Mouse (Mus musculus) embryonic facial prominence, embryonic 12.5 days (tissue): ENCODE data around the gene Perm1. TPM values are rescaled to one million over a fixed set of nuclear protein-coding genes. Genes with fewer than 3 reads are reported as not detected.

Experiments
- ATAC-seq: fragments of 200-750 bp; cut with Nextera tagmentation; 2 replicates; pipeline ENCODE4 v1.8.0; 2017; ENCODE audit not compliant: insufficient number of reproducible peaks, insufficient read depth, low FRiP score, low TSS enrichment
- H3K27ac ChIP-seq: fragments of 300-500 bp; sonication (generic); 2 replicates; pipeline ENCODE4 v1.5.1; 2016; ENCODE audit warnings: mild to moderate bottlenecking
- H3K27me3 ChIP-seq: fragments of 300-500 bp; sonication (generic); 2 replicates; pipeline ENCODE4 v1.6.1; 2016; ENCODE audit warnings: mild to moderate bottlenecking, moderate library complexity
- H3K36me3 ChIP-seq: fragments of 300-500 bp; sonication (generic); 2 replicates; pipeline ENCODE4 v1.6.1; 2016; ENCODE audit warnings: mild to moderate bottlenecking
- H3K4me1 ChIP-seq: fragments of 300-500 bp; sonication (generic); 2 replicates; pipeline ENCODE4 v1.6.1; 2016
- H3K4me2 ChIP-seq: fragments of 300-500 bp; sonication (generic); replicated peaks from 2 replicates; pipeline ENCODE4 v1.6.1; 2016; ENCODE audit warnings: mild to moderate bottlenecking, moderate library complexity
- H3K4me3 ChIP-seq: fragments of 300-500 bp; sonication (generic); 2 replicates; pipeline ENCODE4 v1.5.1; 2016; ENCODE audit warnings: mild to moderate bottlenecking
- H3K9ac ChIP-seq: fragments of 300-500 bp; sonication (generic); 2 replicates; pipeline ENCODE4 v1.6.1; 2016; ENCODE audit warnings: mild to moderate bottlenecking, moderate library complexity
- H3K9me3 ChIP-seq: fragments of 300-500 bp; sonication (generic); 2 replicates; pipeline ENCODE4 v1.6.1; 2016; ENCODE audit warnings: mild to moderate bottlenecking, moderate library complexity
- WGBS: fragments of 180-500 bp; shearing (Covaris S2); methylation state at CpG from one replicate; pipeline ENCODE4 v1.1.7; 2016; 5-methylcytosine and 5-hydroxymethylcytosine counted together
- polyA plus RNA-seq: library from polyadenylated mRNA; unstranded; fragments of >200 nt; fragmentation: Nextera tagmentation; extraction: Ambion mirVana; gene quantifications from 2 replicates; pipeline ENCODE4 v1.2.1, GENCODE M21; 2016

Perm1 gene
- polyA plus RNA-seq, 1 experiment from 2014 or later = 0.70 TPM

GRCm38 (mm10) chr4:156188811-156189323 lies 26.8 kb upstream of the Perm1 start:
- H3K4me2 ChIP-seq = peak overlapping the region; percentile 23; the same call in 1 of the 2 replicates
- H3K27me3 ChIP-seq = no peaks in the 10 kb centered on the region
- peaks cover 42% of the 10 kb centered on the region for H3K36me3 ChIP-seq
- WGBS = 7% methylated on average over 6 of the region's 6 CpGs
- H3K9ac ChIP-seq = no peak overlapping the region
- H3K27ac ChIP-seq = peak overlapping the region; percentile 58
- H3K4me3 ChIP-seq = no peak overlapping the region
- peaks cover 78% of the 10 kb centered on the region for H3K4me1 ChIP-seq
- H3K9me3 ChIP-seq = no peaks in the 10 kb centered on the region
- ATAC-seq = no peak; the same call in 1 of the 2 replicates

DNA sequence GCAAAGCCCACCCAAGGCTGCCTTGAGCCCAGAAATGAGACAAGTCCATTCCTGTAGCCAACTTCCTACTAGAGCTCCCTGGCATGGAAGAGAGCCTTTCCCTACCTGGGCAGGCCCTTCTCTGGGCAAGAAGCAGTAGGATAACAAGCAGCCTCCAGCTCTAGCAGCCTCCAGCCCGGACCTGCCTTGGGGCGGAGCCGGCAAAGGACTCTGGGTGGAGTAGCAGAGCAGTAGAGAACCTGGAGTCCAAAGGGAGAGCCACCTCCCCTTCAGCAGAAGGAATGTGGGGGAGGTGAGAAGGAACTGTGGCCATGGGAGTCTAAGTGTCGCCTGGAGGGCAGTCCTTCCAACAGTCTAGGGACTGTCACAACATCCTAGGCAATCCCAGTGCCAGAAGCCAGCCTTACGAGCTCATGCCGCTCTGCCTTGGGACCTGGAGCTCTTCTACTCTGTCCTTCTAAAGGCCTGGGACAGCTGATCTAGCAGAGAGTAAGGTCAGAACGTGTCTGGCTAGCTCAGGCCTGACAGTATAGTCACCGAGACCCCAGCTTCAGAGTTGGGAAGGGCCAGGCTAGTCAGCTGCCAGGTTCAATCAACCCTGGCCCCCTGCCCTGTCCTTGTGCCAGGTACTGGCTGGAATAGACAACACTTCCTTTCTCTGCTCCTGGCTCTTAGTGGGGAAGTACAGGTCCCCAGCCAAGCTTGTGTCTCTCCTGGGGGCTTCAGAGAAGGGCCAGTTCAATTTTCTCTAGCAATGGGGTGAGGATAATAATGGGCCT lies 23.1 kb upstream of the Perm1 start:
- H3K27me3 ChIP-seq = no peaks in the 10 kb centered on the region
- ATAC-seq = no peak
- H3K4me2 ChIP-seq = 0 out of 2 replicates have a peak overlapping the region, but pooled peaks have one; percentile 7
- H3K36me3 ChIP-seq = peaks cover 39% of the 10 kb centered on the region
- peaks cover 70% of the 10 kb centered on the region for H3K4me1 ChIP-seq
- 42% methylated on average over 8 of the region's 8 CpGs for WGBS
- H3K9me3 ChIP-seq = no peaks in the 10 kb centered on the region
- H3K9ac ChIP-seq = no peak overlapping the region; the same call in 1 of the 2 replicates
- no peak overlapping the region for H3K4me3 ChIP-seq
- peak overlapping the region; percentile 70; the same call in 1 of the 2 replicates for H3K27ac ChIP-seq

GRCm38 (mm10) chr4:156193200-156193590 lies 22.5 kb upstream of the Perm1 start:
- Histone ChIP-seq H3K9me3 (no peaks in the 10 kb centered on the region), H3K4me3 (no peak overlapping the region), H3K27ac (no peak overlapping the region), H3K4me1 (peaks cover 64% of the 10 kb centered on the region), H3K9ac (no peak overlapping the region), H3K36me3 (peaks cover 39% of the 10 kb centered on the region), H3K4me2 (0 out of 2 replicates have a peak overlapping the region, but pooled peaks have one; percentile 7), H3K27me3 (no peaks in the 10 kb centered on the region)
- ATAC-seq = no peak
- WGBS = 18% methylated on average over 2 of the region's 2 CpGs

GRCm38 (mm10) chr4:156193906-156194305 lies 21.8 kb upstream of the Perm1 start:
- Histone ChIP-seq H3K27ac (no peak overlapping the region), H3K4me2 (0 out of 2 replicates have a peak overlapping the region, but pooled peaks have one; percentile 25), H3K4me1 (peaks cover 57% of the 10 kb centered on the region), H3K9me3 (no peaks in the 10 kb centered on the region), H3K36me3 (peaks cover 37% of the 10 kb centered on the region), H3K9ac (no peak overlapping the region), H3K27me3 (no peaks in the 10 kb centered on the region), H3K4me3 (no peak overlapping the region)
- ATAC-seq = no peak
- WGBS = 54% methylated on average over 5 of the region's 5 CpGs

GRCm38 (mm10) chr4:156194346-156194745 lies 21.3 kb upstream of the Perm1 start:
- Histone ChIP-seq H3K9me3 (no peaks in the 10 kb centered on the region), H3K4me1 (peaks cover 53% of the 10 kb centered on the region), H3K9ac (no peak overlapping the region), H3K27me3 (no peaks in the 10 kb centered on the region), H3K36me3 (peaks cover 35% of the 10 kb centered on the region), H3K4me2 (peak overlapping the region; percentile 25; the same call in 1 of the 2 replicates), H3K4me3 (no peak overlapping the region), H3K27ac (no peak overlapping the region)
- 33% methylated on average over 6 of the region's 6 CpGs for WGBS
- no peak for ATAC-seq

GRCm38 (mm10) chr4:156195927-156196870 lies 19.5 kb upstream of the Perm1 start:
- no peak for ATAC-seq
- no peaks in the 10 kb centered on the region for H3K27me3 ChIP-seq
- peaks cover 24% of the 10 kb centered on the region for H3K36me3 ChIP-seq
- H3K4me2 ChIP-seq = peak overlapping the region; percentile 91
- WGBS = 3% methylated on average over 35 of the region's 35 CpGs
- H3K27ac ChIP-seq = peak overlapping the region; percentile 80
- H3K4me3 ChIP-seq = peak overlapping the region; percentile 91
- peaks cover 41% of the 10 kb centered on the region for H3K4me1 ChIP-seq
- no peaks in the 10 kb centered on the region for H3K9me3 ChIP-seq
- H3K9ac ChIP-seq = peak overlapping the region; percentile 95

DNA sequence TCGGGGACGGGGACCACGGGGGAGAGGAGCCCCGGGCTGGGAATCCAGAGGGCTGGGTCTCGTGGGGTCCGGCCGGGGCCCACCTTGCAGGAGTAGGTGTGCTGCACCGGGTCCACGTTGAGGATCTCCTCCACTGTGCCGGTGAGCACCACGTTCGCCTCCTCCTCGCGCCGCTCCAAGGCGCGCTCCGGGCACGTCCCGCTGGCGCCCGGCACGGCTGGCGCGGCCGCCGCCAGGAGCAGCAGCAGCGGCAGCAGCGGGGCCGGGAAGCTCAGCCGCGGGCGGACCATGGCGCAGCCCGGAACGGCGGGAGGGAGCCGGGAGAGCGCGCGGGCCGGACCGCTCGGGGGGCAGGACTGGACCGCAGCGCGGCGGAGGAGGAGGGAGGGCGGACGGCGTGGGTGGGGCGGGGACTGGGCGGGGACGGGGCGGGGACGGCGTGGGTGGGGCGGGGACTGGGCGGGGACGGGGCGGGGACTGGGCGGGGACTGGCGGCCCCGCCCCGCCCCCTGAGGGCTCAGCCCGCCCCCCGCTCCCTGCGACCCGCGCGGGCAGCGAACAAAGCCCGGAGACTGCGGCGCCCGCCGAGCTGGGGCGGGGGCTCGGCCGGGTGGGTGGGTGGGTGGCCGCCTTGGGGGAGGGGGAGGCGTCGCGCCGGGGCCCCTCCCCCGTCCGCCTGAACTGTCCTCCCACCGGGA lies 18.4 kb upstream of the Perm1 start, which contains the start of gene Agrn:
TSS of gene Agrn (minus strand) at position 358 of the 698 bp plus-strand sequence.
- Histone ChIP-seq H3K9me3 (no peaks in the 10 kb centered on the region), H3K27ac (peak within 1 kb of the TSS; percentile 95), H3K9ac (peak within 1 kb of the TSS; percentile 95), H3K36me3 (peaks cover 17% of the 10 kb centered on the region), H3K4me1 (peaks cover 39% of the 10 kb centered on the region), H3K4me3 (peak within 1 kb of the TSS; percentile 91), H3K4me2 (peak within 1 kb of the TSS; percentile 91), H3K27me3 (peaks cover 1% of the 10 kb centered on the region; the same call in 1 of the 2 replicates)
- peak; percentile 61 for ATAC-seq
- under 1% methylated on average over 38 of the region's 88 CpGs for WGBS

GRCm38 (mm10) chr4:156197829-156198205 lies 17.9 kb upstream of the Perm1 start:
- Histone ChIP-seq H3K27me3 (peaks cover 6% of the 10 kb centered on the region; the same call in 1 of the 2 replicates), H3K27ac (peak overlapping the region; percentile 95), H3K4me3 (peak overlapping the region; percentile 91), H3K4me2 (peak overlapping the region; percentile 91), H3K36me3 (peaks cover 17% of the 10 kb centered on the region), H3K4me1 (peaks cover 37% of the 10 kb centered on the region), H3K9me3 (no peaks in the 10 kb centered on the region), H3K9ac (peak overlapping the region; percentile 63)
- ATAC-seq = peak; percentile 89
- WGBS = under 1% methylated on average over 26 of the region's 26 CpGs

DNA sequence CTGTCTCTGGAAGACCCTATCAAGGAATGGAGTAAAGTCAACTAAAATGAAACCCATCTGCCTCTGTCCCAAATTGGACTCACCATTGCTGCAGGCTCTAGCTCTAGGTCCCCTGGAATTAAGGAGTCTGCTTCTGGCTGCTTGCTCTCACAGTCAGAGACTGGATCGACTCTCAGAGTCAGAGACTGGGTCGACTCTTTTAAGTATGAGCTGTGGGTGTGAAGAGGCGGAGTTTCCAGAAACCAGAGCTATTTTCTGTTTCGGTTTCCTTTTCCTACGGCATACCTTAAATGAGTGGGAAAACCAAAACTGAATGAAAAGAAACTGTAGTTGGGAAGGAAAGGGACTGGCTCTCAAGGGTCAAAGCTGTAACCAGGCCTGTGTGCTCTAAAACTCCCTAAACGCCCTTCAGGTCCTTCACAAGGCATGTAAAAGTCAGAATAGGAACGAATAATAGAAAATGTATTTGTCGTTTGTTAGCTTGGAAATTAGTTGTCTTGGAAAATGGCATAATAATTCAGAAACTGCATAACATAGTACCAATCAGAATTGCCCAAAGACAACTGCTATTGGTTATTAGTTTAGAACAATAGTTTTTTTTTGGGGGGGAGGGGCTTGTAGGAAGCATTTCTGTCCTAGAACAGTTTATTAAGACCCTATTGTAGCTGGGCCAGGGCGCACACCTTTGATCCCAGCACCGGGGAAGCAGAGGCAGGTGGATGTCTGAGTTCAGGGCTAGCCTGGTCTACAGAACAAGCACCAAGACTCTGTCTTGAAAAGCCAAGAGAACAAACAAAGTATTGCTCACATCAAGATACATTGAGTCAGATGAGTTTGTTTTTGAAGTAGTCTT lies 14.8 kb upstream of the Perm1 start, which contains the start of gene Isg15:
TSS of gene Isg15 (minus strand) at position 196 of the 853 bp plus-strand sequence.
- Histone ChIP-seq H3K4me2 (no peak within 1 kb of the TSS), H3K27me3 (peaks cover 25% of the 10 kb centered on the region), H3K4me1 (peaks cover 18% of the 10 kb centered on the region), H3K9me3 (no peaks in the 10 kb centered on the region), H3K4me3 (no peak within 1 kb of the TSS), H3K27ac (no peak within 1 kb of the TSS), H3K9ac (no peak within 1 kb of the TSS), H3K36me3 (no peaks in the 10 kb centered on the region)
- no peak for ATAC-seq
- WGBS = 54% methylated on average over 10 of the region's 10 CpGs

DNA sequence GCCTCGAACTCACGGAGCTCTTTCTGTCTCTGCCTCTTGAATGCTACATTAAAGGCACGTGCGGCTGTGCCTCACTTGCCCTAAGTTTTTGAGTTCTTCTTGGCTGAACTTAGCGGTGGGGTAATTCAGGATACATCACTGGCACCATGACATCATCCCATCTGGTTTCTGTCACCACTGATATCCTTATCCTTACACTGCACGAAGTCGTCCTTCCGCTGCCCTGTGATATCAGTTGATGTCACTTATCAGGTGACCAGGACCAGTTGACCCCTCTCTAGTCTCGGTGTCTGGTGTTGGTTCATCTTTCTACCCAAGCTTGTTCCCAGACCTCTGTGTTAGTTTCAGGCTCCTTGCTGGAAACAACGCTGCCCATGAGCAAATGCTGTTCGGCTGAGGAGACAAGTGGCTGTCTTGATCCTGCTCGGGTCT lies 13.2 kb upstream of the Perm1 start:
- Histone ChIP-seq H3K36me3 (no peaks in the 10 kb centered on the region), H3K9me3 (no peaks in the 10 kb centered on the region), H3K9ac (no peak overlapping the region), H3K27me3 (peaks cover 25% of the 10 kb centered on the region), H3K27ac (no peak overlapping the region), H3K4me2 (peak overlapping the region; percentile 95), H3K4me1 (peaks cover 13% of the 10 kb centered on the region), H3K4me3 (peak overlapping the region; percentile 48)
- WGBS = 39% methylated on average over 12 of the region's 12 CpGs
- ATAC-seq = no peak
